Comparison of ENCODE assay signal across 26 mouse cellular contexts in genomic region chr1:51632851-51633250, GRCm38 (mm10).
"Had no signal": no experiment of that assay in that cellular context is flagged by ENCODE, and none has a peak within 500 bp of the region (broad histone marks: within the 10 kb centered on the region; RNA-seq: fewer than 3 reads in every experiment).

No protein-coding gene starts in this region.

- H3K9ac ChIP-seq: heart, embryonic 12.5 days; hindbrain, embryonic 13.5 days; hindbrain, embryonic 15.5 days; intestine, embryonic 15.5 days; kidney, embryonic 15.5 days; limb, embryonic 12.5 days; liver, embryonic 13.5 days; liver, embryonic 15.5 days; liver, postnatal 0 days had no signal

- DNase-seq: gastrocnemius, adult 2 months; gastrocnemius, postnatal 10 days; gastrocnemius, postnatal 25 days; heart, postnatal 10 days; kidney, adult 11 months; kidney, adult 2 months; kidney, adult 9 months; kidney, postnatal 14 days; kidney, postnatal 4 days; liver; liver, embryonic 13.5 days; liver, postnatal 0 days had no signal

- H3K9me3 ChIP-seq: heart, embryonic 10.5 days; heart, embryonic 12.5 days; hindbrain, embryonic 13.5 days; hindbrain, embryonic 15.5 days; intestine, embryonic 15.5 days; kidney, embryonic 15.5 days; limb, embryonic 10.5 days; limb, embryonic 12.5 days; liver, embryonic 13.5 days; liver, embryonic 15.5 days had no signal

- H3K4me2 ChIP-seq: heart, embryonic 12.5 days; hindbrain, embryonic 13.5 days; hindbrain, embryonic 15.5 days; intestine, embryonic 15.5 days; kidney, embryonic 15.5 days; limb, embryonic 12.5 days; liver, embryonic 11.5 days; liver, embryonic 13.5 days; liver, embryonic 15.5 days had no signal

- ATAC-seq: hindbrain, postnatal 0 days; intestine, embryonic 15.5 days; liver, postnatal 0 days had no signal

- H3K27ac ChIP-seq: gastrocnemius, adult 2 months; heart, embryonic 10.5 days; hindbrain, embryonic 13.5 days; hindbrain, embryonic 15.5 days; hindbrain, postnatal 0 days; intestine, embryonic 15.5 days; kidney, embryonic 15.5 days; kidney, postnatal 0 days; layer of hippocampus, adult 2 months; left cerebral cortex, adult 2 months; limb, embryonic 10.5 days; limb, embryonic 12.5 days; liver, embryonic 13.5 days; liver, embryonic 15.5 days had no signal

- H3K4me3 ChIP-seq: gastrocnemius, adult 2 months; heart, embryonic 10.5 days; heart, embryonic 12.5 days; hindbrain, embryonic 13.5 days; hindbrain, embryonic 15.5 days; intestine, embryonic 15.5 days; kidney, embryonic 15.5 days; layer of hippocampus, adult 2 months; left cerebral cortex, adult 2 months; limb, embryonic 10.5 days; limb, embryonic 12.5 days; liver, embryonic 13.5 days; liver, embryonic 15.5 days had no signal

- H3K4me1 ChIP-seq: intestine, embryonic 15.5 days; liver, embryonic 13.5 days; liver, embryonic 15.5 days had no signal

- H3K36me3 ChIP-seq: heart, embryonic 10.5 days; heart, embryonic 12.5 days; hindbrain, embryonic 13.5 days; hindbrain, embryonic 15.5 days; intestine, embryonic 15.5 days; kidney, embryonic 15.5 days; limb, embryonic 10.5 days; limb, embryonic 12.5 days; liver, embryonic 13.5 days; liver, embryonic 15.5 days had no signal

- H3K27me3 ChIP-seq: heart, embryonic 12.5 days; hindbrain, embryonic 13.5 days; hindbrain, embryonic 15.5 days; intestine, embryonic 15.5 days; kidney, embryonic 15.5 days; limb, embryonic 12.5 days; liver, embryonic 13.5 days; liver, embryonic 15.5 days had no signal
